Mouse (Mus musculus): ENCODE data around the gene Slu7. TPM values are rescaled to one million over a fixed set of nuclear protein-coding genes. Genes with fewer than 3 reads are reported as not detected.
A peak's percentile ranks its signal among the peaks of the same experiment; 100 is the strongest.

The Slu7 gene
- total and polyA plus RNA-seq, 2 experiments from 2014 or later: 31.5 to 55.5 TPM

DNA sequence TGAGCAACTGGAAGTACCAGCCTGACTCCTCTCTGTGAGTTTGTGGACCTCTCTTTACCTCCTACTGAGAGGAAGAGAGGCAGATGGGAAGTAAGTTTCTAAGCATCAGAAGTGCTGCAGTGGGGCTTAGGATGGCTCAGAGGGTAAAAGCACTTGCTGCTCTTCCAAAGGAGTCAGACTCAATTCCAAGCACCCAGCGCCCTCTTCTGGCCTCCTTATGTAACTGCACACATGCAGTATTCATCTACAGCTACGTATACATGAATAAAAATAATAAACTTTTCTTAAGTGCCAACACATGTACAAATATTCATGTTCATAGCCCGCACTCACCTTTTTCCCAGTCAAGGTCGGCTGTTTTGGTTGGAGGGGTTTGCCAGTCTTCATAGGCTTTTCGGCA lies 9.2 kb upstream of the Slu7 start:
- DNase-seq (ENCODE audit: low spot score) (peak; percentile 34), ATAC-seq (no peak)
- no peak overlapping the region for H3K9ac ChIP-seq (replicated peaks; ENCODE audit: low read length)
- H3K27me3 ChIP-seq (ENCODE audit: insufficient read depth, low read length): no peaks in the 10 kb centered on the region
- no peak overlapping the region for H3K4me2 ChIP-seq (ENCODE audit: low read depth, low read length)
- WGBS: 74% methylated on average over 5 of the region's 5 CpGs
- no peaks in the 10 kb centered on the region for H3K36me3 ChIP-seq (ENCODE audit: insufficient read depth, low read length)
- peak; percentile 70 for TF ChIP-seq CTCF (IDR thresholded peaks at IDR 0.05; ENCODE audit: low read depth)
- no peak overlapping the region for H3K27ac ChIP-seq
- no peaks in the 10 kb centered on the region for H3K9me3 ChIP-seq (ENCODE audit: low read length)
- 0 out of 2 replicates have a peak, but pooled peaks cover 4% of the 10 kb centered on the region for H3K4me1 ChIP-seq (ENCODE audit: insufficient read depth, low read length)
- no peak overlapping the region for H3K4me3 ChIP-seq (ENCODE audit: low read length)

DNA sequence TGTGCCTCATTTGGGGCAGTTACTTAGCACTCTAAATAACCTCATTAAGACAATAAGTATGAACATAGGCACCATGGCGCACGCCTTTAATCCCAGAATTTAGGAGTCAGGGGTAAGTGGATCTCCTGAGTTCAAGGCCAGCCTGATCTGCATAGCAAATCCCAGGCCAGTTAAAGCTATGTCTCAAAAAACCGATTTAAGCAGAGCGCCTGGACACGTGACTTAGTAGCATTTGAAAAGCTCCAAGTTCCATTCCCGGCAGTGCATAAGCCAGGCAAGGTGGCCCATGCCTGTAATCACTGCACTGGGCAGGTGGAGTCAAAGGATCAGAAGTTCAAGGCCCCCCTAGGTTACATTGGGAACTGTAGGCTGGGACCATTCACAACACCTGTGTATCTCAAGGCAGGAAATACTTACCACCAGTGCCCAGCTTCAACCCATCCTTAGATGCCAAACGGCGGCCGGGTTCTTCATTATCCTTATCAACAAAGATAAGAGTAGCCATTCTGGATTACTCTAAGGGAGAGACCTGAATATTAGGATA lies 8.3 kb upstream of the Slu7 start:
- TF ChIP-seq CTCF (IDR thresholded peaks at IDR 0.05; ENCODE audit: low read depth): no peak
- DNase-seq (ENCODE audit: low spot score) (no peak), ATAC-seq (0 out of 2 replicates have a peak, but pooled peaks have one; percentile 35)
- WGBS: 92% methylated on average over 9 of the region's 9 CpGs
- Histone ChIP-seq H3K9ac (replicated peaks; ENCODE audit: low read length) (peak overlapping the region; percentile 55; the same call in 1 of the 2 replicates), H3K4me2 (ENCODE audit: low read depth, low read length) (peak overlapping the region; percentile 69), H3K27me3 (ENCODE audit: insufficient read depth, low read length) (no peaks in the 10 kb centered on the region), H3K36me3 (ENCODE audit: insufficient read depth, low read length) (no peaks in the 10 kb centered on the region), H3K4me3 (ENCODE audit: low read length) (peak overlapping the region; percentile 61), H3K27ac (no peak overlapping the region), H3K4me1 (ENCODE audit: insufficient read depth, low read length) (0 out of 2 replicates have a peak, but pooled peaks cover 4% of the 10 kb centered on the region), H3K9me3 (ENCODE audit: low read length) (no peaks in the 10 kb centered on the region)

DNA sequence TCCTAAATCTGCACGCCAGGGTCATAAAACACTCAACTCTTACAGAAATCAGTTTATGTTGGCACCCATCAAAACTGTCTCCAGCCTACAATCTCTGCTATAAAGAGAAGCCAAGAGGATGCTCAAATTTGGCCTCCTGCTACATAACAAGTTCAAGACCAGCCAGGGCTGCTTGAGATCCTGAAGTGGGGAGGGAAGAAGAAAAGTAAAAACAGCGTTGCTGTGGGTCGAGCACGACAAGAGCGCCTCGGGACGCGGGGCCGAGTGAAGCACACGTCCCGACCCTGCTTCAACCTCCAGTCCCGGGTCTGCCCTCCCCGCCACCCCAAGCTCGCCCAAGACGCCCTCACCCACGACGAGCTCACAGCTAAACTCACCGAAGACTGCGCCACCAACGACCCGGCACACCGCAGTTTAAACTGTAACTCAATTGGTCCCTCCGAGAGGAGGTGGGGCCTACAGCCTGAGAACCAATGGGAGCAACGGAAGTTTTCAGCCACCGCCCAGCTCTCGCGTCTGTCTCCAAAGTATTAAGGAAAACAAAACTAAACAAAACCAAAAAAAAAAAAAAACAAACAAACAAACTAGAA lies 7.6 kb upstream of the Slu7 start, which contains the start of gene Pttg1:
Gene Pttg1 (minus strand): TSS at position 428 of the 590 bp plus-strand sequence.
- Histone ChIP-seq H3K4me1 (ENCODE audit: insufficient read depth, low read length) (0 out of 2 replicates have a peak, but pooled peaks cover 4% of the 10 kb centered on the region), H3K9me3 (ENCODE audit: low read length) (no peaks in the 10 kb centered on the region), H3K36me3 (ENCODE audit: insufficient read depth, low read length) (no peaks in the 10 kb centered on the region), H3K9ac (replicated peaks; ENCODE audit: low read length) (peak within 1 kb of the TSS; percentile 55), H3K4me3 (ENCODE audit: low read length) (peak within 1 kb of the TSS; percentile 61), H3K27me3 (ENCODE audit: insufficient read depth, low read length) (no peaks in the 10 kb centered on the region), H3K27ac (peak within 1 kb of the TSS; percentile 66; the same call in 1 of the 2 replicates), H3K4me2 (ENCODE audit: low read depth, low read length) (peak within 1 kb of the TSS; percentile 69)
- peak; percentile 97 for ATAC-seq
- no peak for TF ChIP-seq CTCF (IDR thresholded peaks at IDR 0.05; ENCODE audit: low read depth)
- DNase-seq (ENCODE audit: low spot score): peak; percentile 85
- WGBS: 2% methylated on average over 27 of the region's 27 CpGs

DNA sequence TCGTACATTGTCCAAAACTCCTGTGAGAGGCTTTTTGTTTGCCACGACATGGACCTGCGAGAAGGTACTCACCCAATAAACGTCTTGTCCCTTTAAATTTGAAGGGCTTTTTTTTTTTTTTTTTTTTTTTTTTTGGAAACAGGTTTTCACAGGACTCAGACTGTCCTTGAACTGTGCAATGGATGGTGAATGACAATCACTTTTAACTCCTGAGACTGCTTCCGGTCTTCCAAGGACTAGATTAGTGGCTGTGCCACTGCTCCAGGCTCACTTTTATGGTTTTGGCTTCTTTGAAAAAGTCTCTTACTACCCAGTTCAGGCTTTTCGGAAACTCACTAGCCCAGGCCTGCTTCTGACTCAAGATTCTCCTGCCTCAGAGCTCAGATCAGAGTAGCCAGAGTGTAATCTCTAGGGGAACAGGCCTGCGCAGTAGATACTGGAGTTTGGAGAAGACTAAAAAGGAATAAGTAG lies 7.1 kb upstream of the Slu7 start:
- Histone ChIP-seq H3K4me2 (ENCODE audit: low read depth, low read length) (peak overlapping the region; percentile 69), H3K9me3 (ENCODE audit: low read length) (no peaks in the 10 kb centered on the region), H3K36me3 (ENCODE audit: insufficient read depth, low read length) (no peaks in the 10 kb centered on the region), H3K4me3 (ENCODE audit: low read length) (peak overlapping the region; percentile 61), H3K9ac (replicated peaks; ENCODE audit: low read length) (peak overlapping the region; percentile 55; the same call in 1 of the 2 replicates), H3K27me3 (ENCODE audit: insufficient read depth, low read length) (no peaks in the 10 kb centered on the region), H3K27ac (peak overlapping the region; percentile 66; the same call in 1 of the 2 replicates), H3K4me1 (ENCODE audit: insufficient read depth, low read length) (0 out of 2 replicates have a peak, but pooled peaks cover 4% of the 10 kb centered on the region)
- ATAC-seq (peak; percentile 79), DNase-seq (ENCODE audit: low spot score) (no peak)
- TF ChIP-seq CTCF (IDR thresholded peaks at IDR 0.05; ENCODE audit: low read depth): no peak
- WGBS: 17% methylated on average over 7 of the region's 7 CpGs

DNA sequence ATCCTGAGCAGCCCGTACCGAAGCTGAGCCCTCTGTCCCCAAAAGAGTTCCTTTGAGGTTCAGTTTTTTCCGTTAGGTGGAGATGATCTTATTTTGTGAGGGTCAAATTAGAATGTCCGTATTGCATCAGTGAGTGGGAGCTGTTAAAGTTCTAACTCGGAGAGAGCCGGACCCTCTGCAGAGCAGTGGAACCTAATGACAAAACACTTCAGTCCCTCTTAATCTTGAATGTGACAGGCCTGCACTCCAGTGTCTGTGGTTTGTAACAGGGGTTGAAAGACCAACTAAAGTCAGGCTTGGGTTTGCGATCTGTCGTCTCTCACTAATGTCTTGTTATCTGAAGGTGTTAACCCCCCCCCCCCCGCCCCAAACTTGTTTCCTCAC lies 472 bp downstream of the Slu7 start:
- H3K9me3 ChIP-seq (ENCODE audit: low read length): no peaks in the 10 kb centered on the region
- H3K27me3 ChIP-seq (ENCODE audit: insufficient read depth, low read length): no peaks in the 10 kb centered on the region
- H3K4me1 ChIP-seq (ENCODE audit: insufficient read depth, low read length): peaks cover 7% of the 10 kb centered on the region; the same call in 1 of the 2 replicates
- peaks cover 13% of the 10 kb centered on the region; the same call in 1 of the 2 replicates for H3K36me3 ChIP-seq (ENCODE audit: insufficient read depth, low read length)
- DNase-seq (ENCODE audit: low spot score) (no peak), ATAC-seq (peak; percentile 52)
- peak overlapping the region; percentile 85 for H3K4me3 ChIP-seq (ENCODE audit: low read length)
- 6% methylated on average over 9 of the region's 9 CpGs for WGBS
- H3K27ac ChIP-seq: peak overlapping the region; percentile 77
- no peak for TF ChIP-seq CTCF (IDR thresholded peaks at IDR 0.05; ENCODE audit: low read depth)
- peak overlapping the region; percentile 76 for H3K9ac ChIP-seq (replicated peaks; ENCODE audit: low read length)
- peak overlapping the region; percentile 85 for H3K4me2 ChIP-seq (ENCODE audit: low read depth, low read length)

DNA sequence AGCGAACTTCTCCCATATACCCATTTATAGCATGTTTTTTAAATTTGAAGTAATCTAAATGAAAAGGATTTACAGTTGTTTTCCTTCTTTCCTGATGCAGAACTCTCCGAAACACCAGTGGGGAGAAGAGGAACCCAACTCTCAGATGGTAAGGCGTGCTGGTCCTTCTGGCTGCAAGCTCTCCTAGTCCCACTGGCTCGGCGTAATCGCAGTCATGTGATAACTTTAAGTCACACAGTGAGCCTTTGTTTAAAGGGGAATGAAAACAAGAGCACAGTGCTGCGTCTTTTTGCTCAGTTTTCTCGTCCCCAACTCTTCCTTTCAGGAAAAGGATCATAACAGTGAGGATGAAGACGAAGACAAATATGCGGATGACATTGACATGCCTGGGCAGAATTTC lies 7.6 kb downstream of the Slu7 start:
- 95% methylated on average over 10 of the region's 10 CpGs for WGBS
- H3K27me3 ChIP-seq (ENCODE audit: insufficient read depth, low read length): no peaks in the 10 kb centered on the region
- TF ChIP-seq CTCF (IDR thresholded peaks at IDR 0.05; ENCODE audit: low read depth): no peak
- no peak overlapping the region for H3K9ac ChIP-seq (replicated peaks; ENCODE audit: low read length)
- H3K4me1 ChIP-seq (ENCODE audit: insufficient read depth, low read length): no peaks in the 10 kb centered on the region
- no peak overlapping the region for H3K4me3 ChIP-seq (ENCODE audit: low read length)
- ATAC-seq (no peak), DNase-seq (ENCODE audit: low spot score) (no peak)
- peaks cover 79% of the 10 kb centered on the region for H3K36me3 ChIP-seq (ENCODE audit: insufficient read depth, low read length)
- no peak overlapping the region for H3K4me2 ChIP-seq (ENCODE audit: low read depth, low read length)
- H3K9me3 ChIP-seq (ENCODE audit: low read length): no peaks in the 10 kb centered on the region
- H3K27ac ChIP-seq: no peak overlapping the region

Measured in hindbrain, postnatal 0 days (tissue).